Mouse (Mus musculus): ENCODE measurements at regions not wholly inside any gene's neighbourhood (a gene's known extent, or its start where the extent isn't known, plus 50 kb on each side); places are given as distances from the start of the nearest gene placed in this dataset.
"Not testable (repeated sequence)": the region's sequence is repeated elsewhere in the genome, so short reads cannot be mapped to it uniquely, and the experiment has no call there.

DNA sequence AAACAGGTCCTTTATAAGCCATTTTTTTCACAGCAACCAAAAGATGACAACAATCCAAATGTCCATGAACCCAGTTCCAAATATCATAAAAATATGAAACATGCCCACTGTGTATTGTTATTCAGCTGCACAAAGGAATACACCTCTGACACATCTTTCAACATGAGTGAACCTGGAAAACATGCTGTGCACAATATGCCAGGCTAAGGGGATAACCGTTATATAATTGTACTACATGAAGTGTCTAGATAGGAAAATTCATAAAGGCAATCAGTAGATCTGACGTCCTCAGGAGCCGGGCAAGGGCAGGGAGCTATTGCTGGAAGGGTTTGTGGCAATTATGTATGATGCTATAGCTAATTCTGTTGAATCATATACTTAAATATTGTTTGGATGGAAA lies 379.6 kb downstream of the Fut8 start:
- Histone ChIP-seq H3K27ac (replicated peaks; ENCODE audit: low read depth, low read length) (no peak overlapping the region), H3K4me3 (ENCODE audit: insufficient read depth, low read depth, low read length) (no peak overlapping the region), H3K4me1 (ENCODE audit: control insufficient read depth, insufficient read depth, insufficient read length, low read length) (no peaks in the 10 kb centered on the region)

DNA sequence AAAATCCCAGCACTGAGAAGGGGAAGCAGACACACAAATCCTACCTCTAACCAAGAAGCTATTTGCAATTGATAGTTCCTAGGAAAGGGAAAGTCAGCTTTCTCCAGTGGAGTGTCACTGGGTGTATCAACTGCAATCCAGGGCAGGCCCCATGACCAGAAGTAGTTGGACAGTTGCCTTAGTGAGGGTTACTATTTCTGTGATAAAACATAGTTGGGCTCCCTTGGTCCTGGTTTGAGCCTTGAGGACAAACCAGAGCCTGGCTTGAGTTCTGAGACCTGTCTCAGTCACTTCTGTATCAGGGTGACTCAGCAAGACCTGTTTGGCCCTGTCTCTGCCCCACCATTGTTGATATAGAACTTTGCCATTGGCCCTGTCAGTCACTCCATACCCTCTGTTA lies 384.3 kb downstream of the Fut8 start:
- H3K4me3 ChIP-seq (ENCODE audit: insufficient read depth, low read depth, low read length) = no peak overlapping the region
- no peak overlapping the region for H3K27ac ChIP-seq (replicated peaks; ENCODE audit: low read depth, low read length)
- no peaks in the 10 kb centered on the region for H3K4me1 ChIP-seq (ENCODE audit: control insufficient read depth, insufficient read depth, insufficient read length, low read length)

DNA sequence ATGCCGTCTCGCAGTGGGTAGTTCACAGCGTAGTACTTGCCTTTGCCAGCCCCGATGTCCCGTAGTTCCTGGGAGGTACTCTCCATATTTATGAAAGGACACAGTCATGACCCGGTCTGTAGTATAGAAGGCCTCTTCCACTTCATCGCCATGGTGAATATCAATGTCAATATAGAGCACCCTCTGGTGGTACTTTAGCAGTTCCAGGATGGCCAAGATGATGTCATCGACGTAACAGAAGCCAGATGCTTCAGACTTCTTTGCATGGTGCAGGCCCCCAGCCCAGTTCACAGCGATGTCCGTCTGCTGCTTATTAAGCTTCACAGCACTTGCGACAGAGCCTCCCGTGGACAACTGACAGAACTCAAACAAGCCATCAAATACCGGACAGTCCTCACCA lies 386.4 kb downstream of the Fut8 start:
- not testable (repeated sequence) for H3K27ac ChIP-seq (replicated peaks; ENCODE audit: low read depth, low read length); H3K4me1 ChIP-seq (ENCODE audit: control insufficient read depth, insufficient read depth, insufficient read length, low read length); H3K4me3 ChIP-seq (ENCODE audit: insufficient read depth, low read depth, low read length)

DNA sequence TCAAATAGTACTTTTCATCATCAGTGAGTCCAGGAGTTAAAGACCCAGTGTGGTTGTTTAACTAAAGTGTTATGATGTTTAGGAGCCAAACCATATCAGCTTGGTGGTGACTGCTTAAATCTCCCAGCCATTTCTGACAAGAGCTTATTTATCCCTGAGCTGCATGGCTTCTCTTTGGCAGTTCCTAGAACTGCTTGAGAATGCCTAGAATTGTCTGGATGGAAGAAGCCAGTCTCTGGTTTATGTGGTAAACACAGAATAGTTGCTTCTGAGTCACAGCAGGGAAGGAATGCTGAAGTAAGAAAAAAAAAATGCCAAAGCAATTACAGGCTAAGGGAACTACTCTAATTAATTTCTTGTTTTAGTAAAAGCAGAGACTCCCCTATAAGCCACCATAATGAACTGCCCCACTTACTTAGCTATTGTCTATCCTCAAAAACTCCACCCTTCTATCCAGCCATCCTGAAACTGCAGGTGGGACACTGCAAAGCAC lies 390.5 kb downstream of the Fut8 start:
- H3K4me1 ChIP-seq (ENCODE audit: control insufficient read depth, insufficient read depth, insufficient read length, low read length) = no peaks in the 10 kb centered on the region
- no peak overlapping the region for H3K27ac ChIP-seq (replicated peaks; ENCODE audit: low read depth, low read length)
- no peak overlapping the region for H3K4me3 ChIP-seq (ENCODE audit: insufficient read depth, low read depth, low read length)

DNA sequence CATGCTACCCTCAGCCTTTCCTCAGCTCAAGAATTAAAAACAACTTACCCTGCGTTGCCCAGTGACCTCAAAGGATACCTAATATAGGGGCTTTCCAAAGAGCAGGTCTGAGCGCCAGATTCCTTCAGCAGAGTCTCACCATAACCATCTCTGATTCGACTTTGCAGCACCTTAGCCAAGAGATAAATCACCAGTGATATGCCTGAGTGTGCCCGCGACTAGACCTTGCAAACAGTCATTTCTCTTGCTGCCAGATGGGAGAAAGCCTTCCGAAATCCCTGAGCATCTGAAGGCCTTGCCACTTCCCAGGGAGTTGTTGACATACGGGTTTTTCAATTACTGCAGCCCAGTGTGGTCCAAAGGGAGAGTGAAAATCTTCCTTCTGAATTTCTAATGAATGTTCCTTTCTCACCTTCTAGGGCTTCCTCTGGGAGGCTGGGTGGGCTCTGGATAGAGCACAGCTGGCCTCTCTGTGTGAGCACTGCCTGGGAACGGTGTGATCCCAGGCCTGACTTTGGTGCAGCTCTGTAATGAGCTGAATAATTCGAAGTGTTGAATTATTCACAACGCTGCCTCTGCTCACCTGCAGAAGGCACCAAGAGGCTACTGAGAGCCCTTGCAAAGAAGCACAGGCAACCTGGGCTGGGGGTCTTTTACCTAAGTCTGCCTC lies 396.2 kb downstream of the Fut8 start:
- H3K4me1 ChIP-seq (ENCODE audit: control insufficient read depth, insufficient read depth, insufficient read length, low read length) = peaks cover 2% of the 10 kb centered on the region; the same call in 1 of the 2 replicates
- H3K27ac ChIP-seq (replicated peaks; ENCODE audit: low read depth, low read length) = no peak overlapping the region

DNA sequence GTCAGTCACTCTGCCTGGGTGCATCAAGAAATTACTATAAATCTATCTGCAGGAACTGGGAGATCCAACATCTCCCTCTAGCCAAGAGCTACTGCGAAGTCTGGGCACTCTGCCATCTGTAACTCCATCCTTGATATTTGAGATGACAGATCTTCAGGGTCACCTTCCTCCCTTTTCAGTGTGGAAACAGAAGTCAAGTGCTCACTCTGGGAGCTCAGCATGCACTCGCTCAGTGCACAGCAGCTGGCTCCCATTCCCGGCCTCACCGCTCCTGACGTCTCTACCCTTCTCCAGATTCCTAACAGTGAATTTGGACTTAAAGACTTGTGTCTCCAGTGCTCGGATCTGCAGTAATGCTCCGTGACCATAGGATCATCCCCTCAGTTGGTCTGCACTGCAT lies 400.3 kb downstream of the Fut8 start:
- no peak overlapping the region for H3K27ac ChIP-seq (replicated peaks; ENCODE audit: low read depth, low read length)
- H3K4me1 ChIP-seq (ENCODE audit: control insufficient read depth, insufficient read depth, insufficient read length, low read length) = peaks cover 2% of the 10 kb centered on the region; the same call in 1 of the 2 replicates
- no peak overlapping the region for H3K4me3 ChIP-seq (ENCODE audit: insufficient read depth, low read depth, low read length)

More for the DNA sequence above, 396.2 kb downstream of the Fut8 start:
- H3K4me3 ChIP-seq (ENCODE audit: insufficient read depth, low read depth, low read length) = no peak overlapping the region

DNA sequence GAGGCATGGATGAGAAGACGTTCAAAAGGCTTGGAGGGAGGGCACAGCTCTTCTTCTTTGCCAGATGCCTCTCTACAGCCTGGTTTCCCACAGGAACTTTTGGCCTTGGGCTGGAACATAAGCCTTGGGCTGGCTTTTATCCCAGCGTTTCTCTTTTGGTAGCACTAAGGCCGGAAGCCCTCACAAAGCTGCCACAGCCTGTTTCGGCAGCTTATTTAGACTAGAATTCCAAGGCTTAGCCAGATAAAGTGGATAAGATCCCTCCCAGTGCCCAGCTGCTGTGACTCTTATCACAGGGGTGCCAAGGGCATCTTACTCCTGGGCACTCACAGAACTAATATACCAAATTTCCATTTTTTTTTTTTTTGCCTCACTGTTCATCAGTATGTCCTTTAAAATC lies 404.4 kb downstream of the Fut8 start:
- no peak overlapping the region for H3K4me3 ChIP-seq (ENCODE audit: insufficient read depth, low read depth, low read length)

DNA sequence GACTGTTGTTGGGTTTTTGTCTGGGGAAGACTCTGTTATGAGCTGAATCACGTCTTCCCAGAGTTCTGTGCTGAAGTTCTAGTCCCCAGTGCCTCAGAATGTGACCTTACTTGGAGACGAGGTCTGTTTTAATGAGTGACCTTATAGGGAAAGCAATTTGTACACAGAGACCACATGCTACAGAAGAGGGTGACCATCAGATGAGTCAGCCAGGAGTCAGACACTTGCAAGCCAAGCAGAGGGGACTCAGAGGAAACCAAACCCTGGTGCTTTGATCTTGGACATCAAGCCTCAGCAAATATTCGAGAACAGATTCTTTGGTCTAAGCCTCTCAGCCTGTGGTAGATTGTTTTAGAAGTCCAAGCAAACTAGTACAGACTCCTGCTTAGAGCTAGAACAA lies 409.9 kb downstream of the Fut8 start:
- H3K4me1 ChIP-seq (ENCODE audit: control insufficient read depth, insufficient read depth, insufficient read length, low read length) = no peaks in the 10 kb centered on the region
- H3K4me3 ChIP-seq (ENCODE audit: insufficient read depth, low read depth, low read length) = no peak overlapping the region
- H3K27ac ChIP-seq (replicated peaks; ENCODE audit: low read depth, low read length) = no peak overlapping the region

More for the DNA sequence above, 404.4 kb downstream of the Fut8 start:
- Histone ChIP-seq H3K27ac (replicated peaks; ENCODE audit: low read depth, low read length) (no peak overlapping the region), H3K4me1 (ENCODE audit: control insufficient read depth, insufficient read depth, insufficient read length, low read length) (peaks cover 2% of the 10 kb centered on the region; the same call in 1 of the 2 replicates)

DNA sequence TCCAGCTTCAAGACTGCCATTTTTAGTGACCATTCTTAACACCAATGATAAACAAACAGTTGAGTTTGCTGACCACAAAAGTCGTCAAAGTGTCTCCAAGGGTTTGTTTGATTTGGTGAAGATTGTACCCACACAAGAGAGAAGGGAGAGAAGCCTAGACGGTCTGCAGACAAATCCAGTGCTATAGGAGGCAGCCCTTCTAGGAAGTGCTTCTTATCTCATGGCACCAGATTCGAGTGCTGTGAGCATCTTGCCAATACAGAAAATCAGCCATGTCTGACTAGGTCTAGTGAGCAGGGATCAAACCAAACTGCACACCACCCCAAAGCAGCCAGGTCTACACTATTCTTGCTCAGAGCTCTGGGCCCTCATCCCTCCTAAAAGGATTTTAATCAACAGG lies 416.4 kb downstream of the Fut8 start:
- Histone ChIP-seq H3K4me1 (ENCODE audit: control insufficient read depth, insufficient read depth, insufficient read length, low read length) (no peaks in the 10 kb centered on the region), H3K27ac (replicated peaks; ENCODE audit: low read depth, low read length) (no peak overlapping the region), H3K4me3 (ENCODE audit: insufficient read depth, low read depth, low read length) (no peak overlapping the region)

DNA sequence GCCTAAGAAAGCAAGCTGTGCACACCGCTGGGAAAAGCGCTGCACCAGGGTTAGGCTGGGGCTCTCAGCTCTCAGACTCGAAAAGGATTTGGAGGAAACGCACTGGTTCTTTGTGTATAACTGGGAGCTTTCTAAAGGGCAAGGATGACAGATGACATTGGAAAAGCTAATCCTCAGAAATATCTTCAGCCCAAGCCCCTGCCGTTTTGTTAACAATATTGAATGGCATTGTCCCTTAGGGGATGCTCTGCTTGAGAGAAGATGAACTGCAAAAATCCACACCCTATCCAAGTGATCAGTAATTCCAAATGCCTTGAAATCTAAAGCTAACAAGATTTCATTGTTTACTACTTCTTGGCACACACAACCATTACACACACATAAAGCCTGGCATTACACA lies 419.1 kb downstream of the Fut8 start:
- no peaks in the 10 kb centered on the region for H3K4me1 ChIP-seq (ENCODE audit: control insufficient read depth, insufficient read depth, insufficient read length, low read length)
- H3K4me3 ChIP-seq (ENCODE audit: insufficient read depth, low read depth, low read length) = no peak overlapping the region
- no peak overlapping the region for H3K27ac ChIP-seq (replicated peaks; ENCODE audit: low read depth, low read length)

DNA sequence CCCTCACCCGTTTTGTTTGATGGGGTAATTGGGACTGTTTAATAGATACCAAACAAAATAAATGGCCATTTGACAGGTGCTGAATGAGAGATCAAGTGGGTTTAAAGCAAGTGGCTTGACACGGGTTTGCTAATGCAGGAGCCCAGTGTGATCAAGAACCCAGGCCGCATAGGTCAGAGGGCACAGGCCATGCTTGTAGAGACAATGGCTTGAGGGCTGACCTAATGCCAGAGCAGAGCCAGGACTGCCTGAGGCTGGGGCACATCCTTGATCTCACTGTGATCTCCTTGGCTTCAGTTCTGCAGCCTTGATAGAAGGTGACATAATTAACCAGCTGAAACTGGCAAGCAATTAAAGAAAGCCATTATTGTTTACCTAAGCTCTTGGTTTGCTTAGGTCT lies 420.0 kb downstream of the Fut8 start:
- H3K4me3 ChIP-seq (ENCODE audit: insufficient read depth, low read depth, low read length) = no peak overlapping the region
- no peak overlapping the region for H3K27ac ChIP-seq (replicated peaks; ENCODE audit: low read depth, low read length)
- H3K4me1 ChIP-seq (ENCODE audit: control insufficient read depth, insufficient read depth, insufficient read length, low read length) = no peaks in the 10 kb centered on the region

DNA sequence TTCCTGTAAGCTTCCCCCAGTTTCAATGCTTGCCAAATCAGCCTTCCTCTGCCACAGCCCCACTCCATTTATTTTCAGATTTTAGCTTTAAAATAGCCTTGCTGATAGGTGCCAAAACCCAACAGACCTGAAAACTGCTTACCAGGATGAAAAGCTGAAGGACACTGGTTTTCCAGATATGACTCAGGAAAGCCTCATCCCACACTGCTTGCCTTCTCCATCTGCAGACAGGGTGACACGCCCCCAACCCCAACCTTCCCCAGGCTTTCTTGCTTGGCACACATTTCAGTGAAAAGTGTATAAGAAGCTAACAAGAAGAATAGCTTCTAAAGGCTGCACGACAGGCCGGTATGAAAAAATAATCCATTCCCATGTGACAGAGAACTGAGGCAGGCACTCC lies 425.3 kb downstream of the Fut8 start:
- H3K4me1 ChIP-seq (ENCODE audit: control insufficient read depth, insufficient read depth, insufficient read length, low read length) = no peaks in the 10 kb centered on the region
- H3K27ac ChIP-seq (replicated peaks; ENCODE audit: low read depth, low read length) = no peak overlapping the region
- H3K4me3 ChIP-seq (ENCODE audit: insufficient read depth, low read depth, low read length) = no peak overlapping the region

DNA sequence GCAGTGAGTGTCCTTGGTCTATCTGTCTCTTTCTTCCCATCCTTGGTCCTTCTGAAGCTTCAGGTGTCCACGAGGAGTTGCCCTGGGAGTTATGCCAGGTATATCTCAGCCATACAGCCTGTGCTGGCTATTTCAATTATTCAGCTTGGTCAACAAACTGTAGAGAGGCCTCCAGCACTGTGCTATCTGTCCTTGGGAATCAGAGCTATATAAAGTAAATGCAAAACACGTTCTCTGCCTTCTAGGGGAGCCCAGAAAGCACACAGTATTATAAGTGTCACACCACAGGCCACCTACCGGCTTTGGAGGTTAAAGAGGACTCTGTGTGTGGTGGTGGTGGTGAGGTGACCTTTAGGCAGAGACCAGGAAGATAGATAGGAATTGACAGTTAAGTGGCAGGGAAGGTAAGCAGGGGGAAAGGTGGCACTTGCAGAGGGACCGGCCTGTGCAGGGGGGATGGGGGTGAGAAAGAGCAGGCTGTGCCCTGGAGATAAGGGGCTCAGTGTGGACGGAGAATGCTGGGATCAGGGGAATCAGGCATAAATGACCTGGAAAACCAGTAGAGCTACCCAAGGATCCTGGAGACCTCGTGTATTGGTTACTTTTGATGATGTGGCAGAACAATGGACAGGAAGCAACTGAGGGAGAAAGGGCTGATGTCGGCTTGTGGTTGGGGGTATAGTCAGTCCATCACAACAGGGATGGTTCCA lies 425.9 kb downstream of the Fut8 start:
- Histone ChIP-seq H3K4me3 (ENCODE audit: insufficient read depth, low read depth, low read length) (no peak overlapping the region), H3K27ac (replicated peaks; ENCODE audit: low read depth, low read length) (no peak overlapping the region), H3K4me1 (ENCODE audit: control insufficient read depth, insufficient read depth, insufficient read length, low read length) (no peaks in the 10 kb centered on the region)

DNA sequence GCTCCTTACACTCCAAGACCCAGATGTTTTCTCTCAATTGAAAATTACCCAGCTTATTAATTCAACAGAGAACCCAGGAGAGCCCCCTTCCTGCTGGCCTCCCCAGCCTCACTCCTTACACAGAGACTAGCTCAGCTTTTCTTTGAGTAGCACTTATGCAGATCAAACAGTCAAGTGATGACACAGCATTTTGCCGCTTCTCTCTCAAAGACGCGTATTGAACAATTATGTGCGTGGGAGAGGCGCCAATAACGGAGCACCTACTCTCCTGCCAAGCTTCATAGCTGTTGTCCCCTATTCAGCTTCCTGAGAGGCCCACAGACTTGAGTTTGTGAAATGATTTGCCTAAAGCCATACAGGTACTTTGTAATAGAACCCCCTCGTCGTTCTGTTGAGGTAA lies 428.5 kb downstream of the Fut8 start:
- no peak overlapping the region for H3K4me3 ChIP-seq (ENCODE audit: insufficient read depth, low read depth, low read length)
- H3K4me1 ChIP-seq (ENCODE audit: control insufficient read depth, insufficient read depth, insufficient read length, low read length) = no peaks in the 10 kb centered on the region

DNA sequence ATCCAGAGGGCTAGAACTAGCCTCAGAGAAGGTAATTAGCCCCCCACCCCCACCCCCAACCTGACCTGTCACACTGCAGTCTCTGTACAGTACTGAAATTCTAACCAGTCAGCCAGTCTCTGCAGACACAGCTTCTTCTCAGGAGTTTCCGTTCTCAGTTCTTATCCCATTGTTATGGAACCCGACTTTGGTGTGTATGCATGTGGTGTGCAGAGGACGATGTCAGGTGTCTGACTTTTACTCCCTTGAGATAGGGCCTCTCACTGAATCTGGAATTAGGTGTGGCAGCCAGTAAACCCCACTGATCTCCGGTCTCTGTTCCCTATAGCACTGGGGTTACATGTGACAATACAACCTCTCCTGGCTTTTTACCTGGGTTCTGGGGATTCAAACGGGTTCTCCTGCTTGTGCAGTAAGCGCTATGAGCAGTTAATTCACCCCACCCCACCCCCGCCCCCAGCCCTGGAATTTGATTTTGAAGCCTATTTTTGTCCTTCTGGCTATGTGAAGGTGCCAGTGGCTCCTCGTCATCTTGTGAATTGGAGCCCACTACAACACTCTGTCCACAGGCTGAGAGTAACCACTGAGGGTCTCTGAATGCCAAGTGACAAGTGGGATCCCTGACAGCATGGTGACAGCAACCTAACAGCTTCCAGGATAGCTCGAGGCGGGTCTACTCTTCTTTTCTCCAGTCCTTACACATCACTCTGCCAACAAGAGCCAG lies 429.4 kb downstream of the Fut8 start:
- Histone ChIP-seq H3K4me3 (ENCODE audit: insufficient read depth, low read depth, low read length) (no peak overlapping the region), H3K27ac (replicated peaks; ENCODE audit: low read depth, low read length) (no peak overlapping the region), H3K4me1 (ENCODE audit: control insufficient read depth, insufficient read depth, insufficient read length, low read length) (no peaks in the 10 kb centered on the region)

More for the DNA sequence above, 428.5 kb downstream of the Fut8 start:
- H3K27ac ChIP-seq (replicated peaks; ENCODE audit: low read depth, low read length) = no peak overlapping the region

All from brown adipose tissue, adult 24 weeks (tissue).